Mouse (Mus musculus) heart, postnatal 14 days (tissue): ENCODE measurements around the gene Trim9. TPM values are rescaled to one million over a fixed set of nuclear protein-coding genes. Genes with fewer than 3 reads are reported as not detected.

Experiments used
- DNase-seq, 2 experiments: peaks; one replicate each; pipeline ENCODE4 v3.0.0; 2021 to 2022
- intact Hi-C: fragments of 180-260 bp; cut with DNase I; formaldehyde crosslinking; loops from one replicate; pipeline ENCODE4 v1.15.1; 2025
- total RNA-seq, 2 experiments: library from RNA; stranded (reverse); gene quantifications; 2 replicates each; pipeline ENCODE4 v1.2.3; 2021

The Trim9 gene
- total RNA-seq, 2 experiments from 2014 or later: 0.38 to 0.39 TPM

GRCm38 (mm10) chr12:70221425-70221824, 126.0 kb downstream of the Trim9 start:
- intact Hi-C loops: no loop called here
- DNase-seq: no peak

- intact Hi-C loops: no loop called here
- no peak for DNase-seq
Measured at GRCm38 (mm10) chr12:70218795-70219540, 128.4 kb downstream of the Trim9 start.

GRCm38 (mm10) chr12:70216229-70216800, 131.1 kb downstream of the Trim9 start:
- intact Hi-C loops: no loop called here
- DNase-seq: no peak

- intact Hi-C loops: no loop called here
Measured at GRCm38 (mm10) chr12:70214281-70214680, 133.1 kb downstream of the Trim9 start.

GRCm38 (mm10) chr12:70213601-70214000, 133.8 kb downstream of the Trim9 start:
- intact Hi-C loops: no loop called here
- no peak for DNase-seq

More at GRCm38 (mm10) chr12:70214281-70214680, 133.1 kb downstream of the Trim9 start:
- no peak for DNase-seq

- no peak for DNase-seq
- intact Hi-C loops: no loop called here
Measured at GRCm38 (mm10) chr12:70212501-70212900, 134.9 kb downstream of the Trim9 start.

GRCm38 (mm10) chr12:70208214-70208613, 139.2 kb downstream of the Trim9 start:
- intact Hi-C loops: no loop called here
- no peak for DNase-seq

GRCm38 (mm10) chr12:70204433-70204832, 143.0 kb downstream of the Trim9 start:
- intact Hi-C loops: no loop called here
- DNase-seq: no peak

GRCm38 (mm10) chr12:70201926-70202529, 145.4 kb downstream of the Trim9 start:
- intact Hi-C loops: no loop called here
- DNase-seq: no peak

- DNase-seq: no peak
- intact Hi-C loops: no loop called here
Measured at GRCm38 (mm10) chr12:70196341-70196740, 151.1 kb downstream of the Trim9 start.

- intact Hi-C loops: no loop called here
- DNase-seq: no peak
Measured at GRCm38 (mm10) chr12:70195426-70195825, 152.0 kb downstream of the Trim9 start.

Other genes with a start within 250 kb of the Trim9 start
- 10 to 100 TPM; 21.8 to 26.1 TPM for gene Nin, start 233.9 kb downstream of the Trim9 start, total RNA-seq
- not detected for gene Abhd12b, start 193.5 kb downstream of the Trim9 start, total RNA-seq
- 1 to 10 TPM; 5.9 to 8.3 TPM for gene Pygl, start 116.1 kb downstream of the Trim9 start, total RNA-seq
- gene Tmx1, start 105.5 kb upstream of the Trim9 start, total RNA-seq: 10 to 100 TPM; 55.1 to 56.9 TPM